Mouse (Mus musculus) left cerebral cortex, adult 8-10 months (tissue): Measurements from ENCODE around the gene Dagla. TPM values are rescaled to one million over a fixed set of nuclear protein-coding genes. Genes with fewer than 3 reads are reported as not detected.

Source experiments
- DNase-seq, 2 experiments: peaks; one replicate each; pipeline ENCODE4 v3.0.0; 2022; ENCODE audit warnings: low spot score in 2 of 2
- total RNA-seq, 4 experiments: library from RNA; stranded (reverse); gene quantifications; 2 replicates each; pipeline ENCODE4 v1.2.4; 2022

Dagla gene
- total RNA-seq, 4 experiments from 2014 or later, result 72.6 to 77.7 (median 74.9) TPM

DNA sequence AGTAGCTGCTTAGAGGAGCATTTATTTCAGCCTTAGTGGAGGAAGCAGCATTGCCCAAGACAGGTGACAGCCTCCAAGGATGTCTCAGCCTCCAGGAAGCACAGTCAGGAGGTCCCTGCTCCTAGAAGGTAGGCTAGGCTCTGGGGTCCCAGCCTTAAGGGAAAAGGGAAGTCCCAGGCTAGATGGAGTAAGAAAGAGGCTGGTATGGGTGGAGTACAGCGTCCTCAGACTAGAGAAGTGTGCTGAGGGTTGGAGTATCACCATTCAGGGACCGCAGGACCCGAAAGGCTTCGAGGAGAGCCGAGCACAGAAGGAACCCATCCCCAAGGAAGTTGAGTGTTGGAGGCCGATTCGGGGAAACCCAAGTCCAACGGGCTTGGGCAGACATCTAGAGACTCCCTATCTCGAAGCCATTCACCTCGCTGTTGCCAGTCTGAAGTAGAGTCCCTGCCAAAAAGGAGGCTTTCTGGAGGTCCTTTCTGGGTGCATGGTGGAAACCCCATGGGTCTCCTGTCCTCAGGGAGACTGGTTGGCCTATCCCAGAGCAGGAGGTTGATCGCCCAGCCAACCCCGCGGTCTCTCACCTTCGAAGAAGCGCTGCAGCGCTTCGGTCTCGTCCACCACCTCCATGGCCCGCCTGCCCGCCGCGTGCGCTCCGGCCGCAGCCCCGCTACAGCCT, 64.6 kb downstream of the Dagla start:
- DNase-seq, result no peak

DNA sequence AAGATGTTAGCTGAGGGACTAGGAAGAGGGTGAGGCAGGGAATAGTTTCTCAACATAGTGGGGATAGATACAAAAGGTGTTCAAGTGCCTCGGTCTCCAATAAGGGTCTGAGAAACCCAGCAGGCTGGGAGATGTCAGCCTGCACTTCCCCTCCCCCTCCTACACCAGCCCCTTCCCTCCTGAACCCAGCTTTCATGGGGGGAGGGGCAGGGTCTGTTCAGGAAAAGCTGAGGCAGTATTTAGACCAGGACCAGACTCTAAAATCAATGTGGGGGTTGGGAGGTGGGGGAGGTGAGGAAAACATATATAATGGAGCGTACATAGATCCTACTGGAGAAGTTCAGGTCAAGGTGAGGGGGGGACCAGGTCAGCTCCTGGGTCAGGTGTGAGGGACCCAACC, 65.3 kb downstream of the Dagla start:
- no peak for DNase-seq

DNA sequence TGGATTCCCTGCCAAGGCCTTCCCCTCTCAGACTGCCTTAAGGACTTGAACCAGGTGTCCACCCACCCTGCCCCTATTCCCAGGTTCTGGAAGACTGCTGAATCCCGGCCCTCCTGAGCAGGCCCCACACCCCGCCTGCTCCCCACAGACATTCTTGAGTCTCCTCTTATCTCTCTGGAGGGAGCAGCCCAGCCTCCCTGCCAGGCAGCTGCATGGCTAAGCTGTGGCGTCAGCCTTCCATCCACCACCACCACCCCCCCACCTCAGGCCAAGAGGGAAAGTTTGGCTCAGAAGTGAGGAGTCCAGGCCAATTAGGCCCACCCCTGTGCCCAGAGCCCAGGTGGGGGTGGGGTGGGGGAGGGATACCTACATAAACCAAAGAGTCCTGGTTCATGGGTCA, 66.2 kb downstream of the Dagla start:
- DNase-seq, result no peak

- DNase-seq, result no peak
Observed at GRCm38 (mm10) chr19:10235784-10236565, 68.7 kb downstream of the Dagla start.

DNA sequence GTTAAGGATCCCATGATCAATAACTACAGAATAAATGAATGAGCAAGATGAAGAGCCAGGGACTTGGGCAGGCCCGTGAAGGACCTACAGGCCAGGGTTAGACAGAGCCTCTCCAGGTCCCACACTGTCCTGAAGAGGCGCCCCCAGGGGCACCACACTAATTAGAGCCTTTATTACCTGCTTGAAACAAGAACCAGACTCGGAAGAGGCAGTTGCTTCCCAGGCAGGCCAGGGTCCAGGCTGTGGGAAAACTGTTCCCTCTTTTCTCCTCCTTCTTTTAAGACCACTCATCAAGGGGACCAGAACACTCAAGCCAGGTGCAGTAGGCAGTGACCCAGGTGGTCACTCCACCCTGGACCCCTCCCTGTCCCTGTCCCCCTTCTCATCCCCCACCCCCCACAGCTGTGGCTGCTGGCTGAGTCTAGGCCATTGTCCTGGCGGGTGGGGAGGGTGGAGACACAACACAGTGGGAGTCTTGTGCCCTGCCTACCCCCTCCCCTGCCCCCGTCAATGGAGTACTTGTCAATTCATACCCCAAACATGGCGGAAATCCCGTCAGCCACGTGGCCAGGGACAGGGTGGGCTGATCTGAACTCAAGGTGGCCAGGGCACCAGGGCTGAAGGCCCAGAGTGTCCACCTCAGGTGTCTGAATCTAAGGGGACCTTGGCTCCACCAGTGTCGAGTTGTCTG, 72.2 kb downstream of the Dagla start:
- DNase-seq, result peak in 1 of 2 experiments; percentile 64

- no peak for DNase-seq
Observed at GRCm38 (mm10) chr19:10231871-10232270, 72.8 kb downstream of the Dagla start.

- DNase-seq, result no peak
Observed at GRCm38 (mm10) chr19:10231016-10231415, 73.7 kb downstream of the Dagla start.

GRCm38 (mm10) chr19:10225767-10226166, 78.9 kb downstream of the Dagla start:
- no peak for DNase-seq

GRCm38 (mm10) chr19:10224637-10225453, 79.8 kb downstream of the Dagla start:
- DNase-seq, result no peak

GRCm38 (mm10) chr19:10223561-10223960, 81.1 kb downstream of the Dagla start:
- no peak for DNase-seq

DNA sequence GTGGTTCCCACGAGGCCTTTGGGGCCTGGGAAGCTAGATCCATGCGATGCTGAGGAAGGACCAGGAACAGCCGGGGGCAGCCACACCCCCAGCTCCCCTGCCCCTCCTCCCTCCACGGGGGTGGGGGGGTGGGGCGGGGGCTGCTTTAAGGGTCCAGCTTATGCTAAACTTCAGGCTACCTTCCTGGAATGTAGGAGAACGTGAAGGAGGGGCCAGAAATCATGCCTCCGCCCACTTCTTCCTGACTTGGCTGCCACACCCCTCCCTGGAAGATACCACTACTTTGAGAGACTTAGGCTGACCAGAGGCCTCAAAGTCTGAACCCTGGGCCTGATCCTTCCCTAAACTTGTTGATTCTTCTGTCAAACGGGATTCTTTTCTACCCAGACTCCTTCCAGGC, 82.0 kb downstream of the Dagla start:
- DNase-seq, result no peak

- DNase-seq, result no peak
Observed at GRCm38 (mm10) chr19:10221585-10221984, 83.1 kb downstream of the Dagla start.

DNA sequence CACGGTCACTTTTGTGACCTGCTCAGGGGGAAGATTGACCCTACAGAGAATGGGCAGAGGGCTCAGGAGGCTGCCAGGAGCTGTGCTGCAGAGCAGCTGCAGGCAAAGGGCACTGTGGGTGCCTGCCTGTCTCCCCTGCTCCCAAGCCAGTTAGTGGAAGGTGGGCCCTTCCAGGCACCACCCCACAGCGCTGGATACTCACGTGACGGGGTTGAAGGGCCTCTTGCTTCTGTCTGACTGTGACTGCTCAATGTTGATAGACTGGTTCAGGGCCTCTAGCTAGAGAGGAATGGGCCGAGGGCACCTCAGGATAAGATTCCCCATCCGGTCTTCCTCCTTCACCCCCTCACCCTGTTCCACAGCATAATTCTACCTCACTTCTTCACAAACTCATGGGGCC, 85.1 kb downstream of the Dagla start:
- DNase-seq, result no peak

GRCm38 (mm10) chr19:10219108-10219507, 85.6 kb downstream of the Dagla start:
- no peak for DNase-seq

DNA sequence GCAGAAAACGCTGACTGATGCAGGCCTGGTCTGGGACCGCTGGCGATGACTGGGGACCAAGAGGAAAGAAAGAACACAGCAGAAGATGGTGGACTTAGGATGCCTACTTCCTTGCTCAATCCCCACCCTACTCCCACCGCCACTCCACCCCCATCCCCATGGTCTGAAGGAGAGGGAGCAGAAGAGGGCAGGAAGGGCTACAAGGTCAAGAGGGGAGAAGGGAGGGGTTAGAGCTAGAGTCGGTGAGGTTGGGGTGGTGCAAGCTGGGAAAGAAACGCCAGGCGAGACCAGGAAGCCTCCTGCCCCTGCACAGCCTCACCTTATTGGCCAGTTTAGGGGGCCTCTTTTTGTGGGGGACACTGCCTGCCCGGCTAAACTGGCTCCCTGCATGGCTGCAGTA, 88.6 kb downstream of the Dagla start:
- DNase-seq, result no peak

DNA sequence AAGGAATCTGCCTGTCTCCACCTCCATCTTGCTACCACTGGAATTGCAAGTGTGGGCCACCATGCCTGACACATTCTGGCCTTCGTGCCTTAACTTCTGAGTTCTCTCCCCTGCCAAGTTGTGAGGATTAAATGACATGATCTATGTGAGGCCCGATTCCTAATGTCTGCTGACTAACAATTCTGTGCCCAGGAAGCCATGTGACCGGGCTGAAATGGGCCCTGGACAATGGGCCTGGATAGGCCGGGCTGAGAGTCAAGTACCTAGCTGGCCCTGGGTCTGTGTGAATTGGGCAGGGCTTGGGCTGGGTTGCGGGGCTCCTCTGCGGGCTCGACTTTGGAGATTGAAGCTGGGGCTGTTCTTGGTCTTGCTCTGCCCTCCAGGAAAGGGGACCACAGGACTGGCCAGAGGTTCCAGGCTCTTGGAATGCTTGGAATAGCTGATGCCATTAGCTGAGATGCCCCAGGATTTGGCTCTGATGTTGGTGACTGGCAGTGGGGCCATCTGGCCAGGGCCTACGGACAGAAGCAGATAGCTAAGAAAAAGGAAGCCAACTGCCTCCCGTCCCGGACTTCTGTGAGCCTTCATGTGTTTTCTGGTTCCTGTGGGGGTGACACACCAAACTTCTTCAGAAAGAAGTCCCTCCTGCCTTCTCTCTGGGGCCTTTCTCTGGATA, 90.7 kb downstream of the Dagla start:
- DNase-seq, result no peak

GRCm38 (mm10) chr19:10210885-10211284, 93.8 kb downstream of the Dagla start:
- DNase-seq, result no peak

GRCm38 (mm10) chr19:10208851-10209250, 95.8 kb downstream of the Dagla start:
- no peak for DNase-seq

DNA sequence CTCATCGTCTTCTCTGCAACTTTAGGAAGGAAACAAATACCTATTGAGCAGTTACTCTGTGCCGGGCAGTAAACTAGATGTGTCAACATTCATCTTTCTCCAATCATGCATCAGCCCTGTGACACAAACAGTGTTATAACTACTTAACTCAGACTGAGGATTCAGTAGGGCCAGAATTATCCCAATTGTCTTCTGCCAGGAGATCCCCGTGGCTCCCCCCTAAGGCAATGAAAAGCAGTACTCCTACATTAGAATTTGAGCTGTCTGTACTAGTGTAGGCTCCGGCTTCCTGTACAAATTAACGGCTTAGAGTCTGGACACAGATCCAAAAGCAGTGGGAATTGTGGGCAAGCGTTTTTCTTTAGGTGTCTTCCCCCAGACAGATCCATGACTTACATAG, 99.6 kb downstream of the Dagla start:
- no peak for DNase-seq

GRCm38 (mm10) chr19:10204616-10205001, 100.1 kb downstream of the Dagla start:
- peak; percentile 27 to 55 for DNase-seq
